ENCODE assay signal across 1 mouse cellular context in the genomic region with DNA sequence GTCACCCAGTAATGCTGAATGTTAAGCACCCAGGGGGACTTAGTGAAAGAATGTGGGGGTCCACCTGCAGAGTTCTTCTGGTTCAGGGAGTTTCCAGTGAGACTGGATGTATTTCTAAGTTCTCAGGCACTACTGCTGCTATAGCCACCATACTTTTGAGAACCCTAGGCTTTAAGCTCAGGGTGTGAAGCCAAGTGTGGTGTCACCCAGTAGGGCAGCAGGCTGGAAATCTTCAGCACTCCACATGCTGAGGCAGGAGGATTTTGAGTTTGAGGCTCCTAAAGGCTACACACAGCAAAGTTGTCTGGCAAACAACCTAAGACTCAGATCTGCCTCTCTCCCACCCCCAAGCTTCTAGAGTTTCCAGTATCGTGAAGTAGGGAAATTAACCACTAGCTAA.
TF ChIP-seq lines count a peak whose summit lies in the region.

No protein-coding gene starts in this region.

TF ChIP-seq in myocyte, 11 proteins besides CTCF, POLR2A, EP300 and RAD21 (continued from another document):
- TF ChIP-seq CEBPB (IDR thresholded peaks at IDR 0.05; ENCODE audit: insufficient read depth, poor library complexity, severe bottlenecking): no peak
- TF ChIP-seq E2F4 (IDR thresholded peaks at IDR 0.05; ENCODE audit: insufficient read depth): no peak
- TF ChIP-seq REST (IDR thresholded peaks at IDR 0.05; ENCODE audit: insufficient read depth, insufficient read length): no peak
- no peak for TF ChIP-seq MAX (IDR thresholded peaks at IDR 0.05; ENCODE audit: low read depth)
- TF ChIP-seq POLR2AphosphoS2 (IDR thresholded peaks at IDR 0.05; ENCODE audit: insufficient read length, low read depth): no peak
